Mouse (Mus musculus): Measurements from ENCODE around the gene Klrg2. TPM values are rescaled to one million over a fixed set of nuclear protein-coding genes. Genes with fewer than 3 reads are reported as not detected.

The Klrg2 gene
- polyA plus RNA-seq, 1 experiment, result 3.4 TPM

DNA sequence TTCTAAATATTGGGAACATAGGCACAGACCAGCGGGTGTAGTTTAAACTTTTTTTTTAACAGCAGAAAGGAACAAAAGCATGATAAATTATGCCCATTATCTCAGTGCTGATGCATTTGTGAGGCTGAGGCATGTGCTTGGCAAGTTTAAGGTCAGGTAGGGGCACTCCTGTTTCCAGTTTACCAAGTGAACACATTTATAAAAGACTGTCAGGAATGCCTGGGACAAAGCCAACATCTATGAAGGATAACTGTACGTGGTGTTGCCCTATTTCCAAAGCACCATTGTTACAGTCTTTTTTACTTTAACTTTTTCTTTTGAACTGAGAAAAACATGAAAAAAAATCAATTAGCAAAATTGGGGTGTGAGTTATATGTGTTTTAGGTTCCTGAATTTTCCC, 27.1 kb downstream of the Klrg2 start:
- TF ChIP-seq CTCF (IDR thresholded peaks at IDR 0.05; ENCODE audit: control insufficient read depth, insufficient read depth, insufficient read length), result no peak
- no peak for TF ChIP-seq MAX (IDR thresholded peaks at IDR 0.05)
- TF ChIP-seq MYOD1 (IDR thresholded peaks at IDR 0.05; ENCODE audit: control insufficient read depth, insufficient read length, low read depth), result no peak
- Histone ChIP-seq H3K36me3 (ENCODE audit: control insufficient read depth, insufficient read depth) (peaks cover 80% of the 10 kb centered on the region), H3K27me3 (ENCODE audit: control insufficient read depth, insufficient read depth, insufficient read length) (no peaks in the 10 kb centered on the region)

GRCm38 (mm10) chr6:38597481-38597880, 39.6 kb downstream of the Klrg2 start:
- TF ChIP-seq FOSL1 (IDR thresholded peaks at IDR 0.05; ENCODE audit: insufficient read depth, low read length, poor library complexity, severe bottlenecking) (no peak), CTCF (IDR thresholded peaks at IDR 0.05; ENCODE audit: control insufficient read depth, insufficient read depth, insufficient read length) (no peak), MAX (IDR thresholded peaks at IDR 0.05) (no peak), MYOG (IDR thresholded peaks at IDR 0.05; ENCODE audit: control insufficient read depth, extremely low read depth, insufficient read length) (no peak), USF1 (IDR thresholded peaks at IDR 0.05; ENCODE audit: low read depth) (no peak), MYOD1 (IDR thresholded peaks at IDR 0.05; ENCODE audit: control insufficient read depth, insufficient read length, low read depth) (no peak), CEBPB (IDR thresholded peaks at IDR 0.05; ENCODE audit: low read depth) (no peak)
- H3K4me3 ChIP-seq (ENCODE audit: insufficient read depth, poor library complexity, severe bottlenecking), result no peak overlapping the region
- peaks cover 71% of the 10 kb centered on the region for H3K36me3 ChIP-seq (ENCODE audit: control insufficient read depth, insufficient read depth)

More for the DNA sequence above, 27.1 kb downstream of the Klrg2 start:
- Histone ChIP-seq H3K4me3 (ENCODE audit: insufficient read depth, poor library complexity, severe bottlenecking) (no peak overlapping the region), H3ac (ENCODE audit: control insufficient read depth, insufficient read length, low read depth) (no peak overlapping the region), H3K79me3 (ENCODE audit: low read depth) (peaks cover 2% of the 10 kb centered on the region), H3K79me2 (ENCODE audit: control insufficient read depth, insufficient read depth) (peaks cover 3% of the 10 kb centered on the region)

GRCm38 (mm10) chr6:38581711-38582110, 55.3 kb downstream of the Klrg2 start:
- TF ChIP-seq CTCF (IDR thresholded peaks at IDR 0.05; ENCODE audit: control insufficient read depth, insufficient read depth, insufficient read length), result no peak
- TF ChIP-seq USF1 (IDR thresholded peaks at IDR 0.05; ENCODE audit: low read depth), result no peak
- Histone ChIP-seq H3K4me3 (ENCODE audit: insufficient read depth, poor library complexity, severe bottlenecking) (no peak overlapping the region), H3K79me2 (ENCODE audit: control insufficient read depth, insufficient read depth) (peaks cover 83% of the 10 kb centered on the region), H3ac (ENCODE audit: control insufficient read depth, insufficient read length, low read depth) (no peak overlapping the region), H3K79me3 (ENCODE audit: low read depth) (peaks cover 57% of the 10 kb centered on the region), H3K27me3 (ENCODE audit: control insufficient read depth, insufficient read depth, insufficient read length) (no peaks in the 10 kb centered on the region), H3K36me3 (ENCODE audit: control insufficient read depth, insufficient read depth) (peaks cover 88% of the 10 kb centered on the region)

More at GRCm38 (mm10) chr6:38597481-38597880, 39.6 kb downstream of the Klrg2 start:
- Histone ChIP-seq H3K27me3 (ENCODE audit: control insufficient read depth, insufficient read depth, insufficient read length) (no peaks in the 10 kb centered on the region), H3ac (ENCODE audit: control insufficient read depth, insufficient read length, low read depth) (no peak overlapping the region), H3K79me3 (ENCODE audit: low read depth) (peaks cover 6% of the 10 kb centered on the region), H3K79me2 (ENCODE audit: control insufficient read depth, insufficient read depth) (peaks cover 8% of the 10 kb centered on the region)

- Histone ChIP-seq H3ac (ENCODE audit: control insufficient read depth, insufficient read length, low read depth) (no peak overlapping the region), H3K4me3 (ENCODE audit: insufficient read depth, poor library complexity, severe bottlenecking) (no peak overlapping the region), H3K79me2 (ENCODE audit: control insufficient read depth, insufficient read depth) (peaks cover 97% of the 10 kb centered on the region), H3K36me3 (ENCODE audit: control insufficient read depth, insufficient read depth) (peaks cover 80% of the 10 kb centered on the region), H3K79me3 (ENCODE audit: low read depth) (peaks cover 65% of the 10 kb centered on the region), H3K27me3 (ENCODE audit: control insufficient read depth, insufficient read depth, insufficient read length) (no peaks in the 10 kb centered on the region)
- TF ChIP-seq MYOD1 (IDR thresholded peaks at IDR 0.05; ENCODE audit: control insufficient read depth, insufficient read length, low read depth), result no peak
- no peak for TF ChIP-seq USF1 (IDR thresholded peaks at IDR 0.05; ENCODE audit: low read depth)
These were observed 56.8 kb downstream of the Klrg2 start for GRCm38 (mm10) chr6:38580112-38580857.

GRCm38 (mm10) chr6:38576096-38576495, 60.9 kb downstream of the Klrg2 start:
- Histone ChIP-seq H3K27me3 (ENCODE audit: control insufficient read depth, insufficient read depth, insufficient read length) (no peaks in the 10 kb centered on the region), H3ac (ENCODE audit: control insufficient read depth, insufficient read length, low read depth) (no peak overlapping the region), H3K36me3 (ENCODE audit: control insufficient read depth, insufficient read depth) (peaks cover 76% of the 10 kb centered on the region), H3K79me2 (ENCODE audit: control insufficient read depth, insufficient read depth) (peaks cover 100% of the 10 kb centered on the region), H3K4me3 (ENCODE audit: insufficient read depth, poor library complexity, severe bottlenecking) (no peak overlapping the region), H3K79me3 (ENCODE audit: low read depth) (peaks cover 60% of the 10 kb centered on the region)
- TF ChIP-seq CEBPB (IDR thresholded peaks at IDR 0.05; ENCODE audit: low read depth), result no peak
- no peak for TF ChIP-seq MYOD1 (IDR thresholded peaks at IDR 0.05; ENCODE audit: control insufficient read depth, insufficient read length, low read depth)
- TF ChIP-seq USF1 (IDR thresholded peaks at IDR 0.05; ENCODE audit: low read depth), result no peak
- no peak for TF ChIP-seq CTCF (IDR thresholded peaks at IDR 0.05; ENCODE audit: control insufficient read depth, insufficient read depth, insufficient read length)

Other genes with a start within 250 kb of the Klrg2 start
- gene Ubn2, start 203.3 kb downstream of the Klrg2 start, polyA plus RNA-seq (2012; fragmentation: generic; extraction: Trizol), result 1.8 TPM
- 109 TPM for gene Fmc1, start 103.7 kb downstream of the Klrg2 start, polyA plus RNA-seq (2012; fragmentation: generic; extraction: Trizol)
- 30.5 TPM for gene Luc7l2, start 85.9 kb downstream of the Klrg2 start, polyA plus RNA-seq (2012; fragmentation: generic; extraction: Trizol)
- gene Clec2l, start 25.8 kb upstream of the Klrg2 start, polyA plus RNA-seq (2012; fragmentation: generic; extraction: Trizol), result 0.18 TPM
- 0.06 TPM for gene Tbxas1, start 238.2 kb upstream of the Klrg2 start, polyA plus RNA-seq (2012; fragmentation: generic; extraction: Trizol)
- 13.6 TPM for gene Hipk2, start 238.9 kb upstream of the Klrg2 start, polyA plus RNA-seq (2012; fragmentation: generic; extraction: Trizol)